Mouse (Mus musculus): Measurements from ENCODE around the gene Pttg1. TPM values are rescaled to one million over a fixed set of nuclear protein-coding genes. Genes with fewer than 3 reads are reported as not detected.

Gene Pttg1
- polyA plus RNA-seq, 1 experiment from 2014 or later, result 51.2 TPM

MicroRNAs encoded within 50 kb of the gene (microRNA counts, 519-probe panel; counts per million panel counts)
- microRNA mmu-miR-146a, result 3,386 counts per million, percentile 68 among the panel's probes with 10 or more counts

Small RNAs within 50 kb of the gene (microRNA-seq; reads per million reads assigned to microRNA genes)
- 41.7 reads per million, percentile 44 among the genes with 10 or more reads in this experiment for gene Mir146

Other genes with a start within 250 kb of the Pttg1 start
- gene Slu7, start 7.5 kb upstream of the Pttg1 start, polyA plus RNA-seq (2015; fragmentation: Nextera tagmentation; extraction: Ambion mirVana), result 73.6 and 75.6 TPM in 2 replicates
- gene C1qtnf2, start 48.0 kb upstream of the Pttg1 start, polyA plus RNA-seq (2015; fragmentation: Nextera tagmentation; extraction: Ambion mirVana), result 3.6 and 3.9 TPM in 2 replicates
- 20.9 and 24.2 TPM in 2 replicates for gene Ccnjl, start 102.5 kb upstream of the Pttg1 start, polyA plus RNA-seq (2015; fragmentation: Nextera tagmentation; extraction: Ambion mirVana)
- gene 4933415A04Rik, start 160.8 kb upstream of the Pttg1 start, polyA plus RNA-seq (2015; fragmentation: Nextera tagmentation; extraction: Ambion mirVana), result 6.6 and 7.2 TPM in 2 replicates
- gene Fabp6, start 175.3 kb upstream of the Pttg1 start, polyA plus RNA-seq (2015; fragmentation: Nextera tagmentation; extraction: Ambion mirVana), result not detected in 2 replicates

All from midbrain, embryonic 13.5 days (tissue).